Mouse (Mus musculus): ENCODE data around the gene Met. TPM values are rescaled to one million over a fixed set of nuclear protein-coding genes. Genes with fewer than 3 reads are reported as not detected.

Met gene
- polyA plus RNA-seq, 1 experiment from 2014 or later, result 5.4 TPM

DNA sequence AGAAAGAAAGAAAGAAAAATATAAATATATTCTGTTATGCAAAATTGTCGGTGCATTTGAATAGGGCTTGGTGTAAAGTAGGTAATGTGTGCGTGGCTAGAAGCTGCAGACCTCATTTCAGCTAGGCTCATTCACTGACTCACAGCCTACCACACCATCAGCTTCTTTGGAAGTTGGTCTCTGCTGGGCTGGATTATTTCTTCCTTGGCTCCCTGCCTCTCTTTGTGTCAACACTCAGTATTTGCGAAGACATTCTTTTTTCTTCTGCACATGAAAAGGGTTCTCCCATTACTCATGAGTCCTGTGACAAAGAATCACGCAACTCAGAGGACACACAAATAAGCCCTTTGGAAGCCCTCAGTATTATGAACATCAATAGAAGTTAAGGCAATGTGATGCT, 37.8 kb downstream of the Met start:
- DNase-seq (ENCODE audit: low spot score) (no peak), ATAC-seq (ENCODE audit: insufficient read depth, low FRiP score, low TSS enrichment) (no peak)
- 81% methylated on average over 4 of the region's 4 CpGs for WGBS
- H3K27ac ChIP-seq (ENCODE audit: low read depth, low read length), result no peak overlapping the region
- no peaks in the 10 kb centered on the region for H3K27me3 ChIP-seq (ENCODE audit: control insufficient read depth, insufficient read depth, low read length)
- H3K36me3 ChIP-seq (ENCODE audit: control insufficient read depth, insufficient read depth, low read length), result no peaks in the 10 kb centered on the region
- no peak overlapping the region for H3K4me2 ChIP-seq (ENCODE audit: low read depth)
- no peak overlapping the region for H3K4me3 ChIP-seq (ENCODE audit: low read depth, low read length)
- no peak overlapping the region for H3K9ac ChIP-seq (ENCODE audit: low read length)
- no peaks in the 10 kb centered on the region for H3K9me3 ChIP-seq (ENCODE audit: control insufficient read depth, low read length)
- peaks cover 3% of the 10 kb centered on the region; the same call in 1 of the 2 replicates for H3K4me1 ChIP-seq (ENCODE audit: control insufficient read depth, insufficient read depth, low read length)

- DNase-seq (ENCODE audit: low spot score), result no peak
- H3K4me3 ChIP-seq (ENCODE audit: low read depth, low read length), result no peak overlapping the region
- H3K36me3 ChIP-seq (ENCODE audit: control insufficient read depth, insufficient read depth, low read length), result no peaks in the 10 kb centered on the region
- H3K27me3 ChIP-seq (ENCODE audit: control insufficient read depth, insufficient read depth, low read length), result no peaks in the 10 kb centered on the region
- no peak overlapping the region for H3K27ac ChIP-seq (ENCODE audit: low read depth, low read length)
- ATAC-seq (ENCODE audit: insufficient read depth, low FRiP score, low TSS enrichment), result no peak
- H3K4me1 ChIP-seq (ENCODE audit: control insufficient read depth, insufficient read depth, low read length), result no peaks in the 10 kb centered on the region
- no peak overlapping the region for H3K9ac ChIP-seq (ENCODE audit: low read length)
- no peaks in the 10 kb centered on the region for H3K9me3 ChIP-seq (ENCODE audit: control insufficient read depth, low read length)
- H3K4me2 ChIP-seq (ENCODE audit: low read depth), result no peak overlapping the region
- 65% methylated on average over 1 of the region's 1 CpGs for WGBS
Observed at GRCm38 (mm10) chr6:17502311-17502710, 38.7 kb downstream of the Met start.

- ATAC-seq (ENCODE audit: insufficient read depth, low FRiP score, low TSS enrichment), result no peak
- DNase-seq (ENCODE audit: low spot score), result no peak
- WGBS, result 60% methylated on average over 3 of the region's 3 CpGs
- Histone ChIP-seq H3K4me2 (ENCODE audit: low read depth) (no peak overlapping the region), H3K36me3 (ENCODE audit: control insufficient read depth, insufficient read depth, low read length) (no peaks in the 10 kb centered on the region), H3K9ac (ENCODE audit: low read length) (no peak overlapping the region), H3K4me1 (ENCODE audit: control insufficient read depth, insufficient read depth, low read length) (no peaks in the 10 kb centered on the region), H3K27me3 (ENCODE audit: control insufficient read depth, insufficient read depth, low read length) (no peaks in the 10 kb centered on the region), H3K9me3 (ENCODE audit: control insufficient read depth, low read length) (no peaks in the 10 kb centered on the region), H3K27ac (ENCODE audit: low read depth, low read length) (no peak overlapping the region), H3K4me3 (ENCODE audit: low read depth, low read length) (no peak overlapping the region)
Observed at GRCm38 (mm10) chr6:17503724-17504123, 40.1 kb downstream of the Met start.

- no peak overlapping the region for H3K9ac ChIP-seq (ENCODE audit: low read length)
- no peaks in the 10 kb centered on the region for H3K27me3 ChIP-seq (ENCODE audit: control insufficient read depth, insufficient read depth, low read length)
- H3K4me3 ChIP-seq (ENCODE audit: low read depth, low read length), result no peak overlapping the region
- no peaks in the 10 kb centered on the region for H3K9me3 ChIP-seq (ENCODE audit: control insufficient read depth, low read length)
- H3K36me3 ChIP-seq (ENCODE audit: control insufficient read depth, insufficient read depth, low read length), result no peaks in the 10 kb centered on the region
- H3K4me1 ChIP-seq (ENCODE audit: control insufficient read depth, insufficient read depth, low read length), result no peaks in the 10 kb centered on the region
- no peak overlapping the region for H3K4me2 ChIP-seq (ENCODE audit: low read depth)
- DNase-seq (ENCODE audit: low spot score) (no peak), ATAC-seq (ENCODE audit: insufficient read depth, low FRiP score, low TSS enrichment) (no peak)
- H3K27ac ChIP-seq (ENCODE audit: low read depth, low read length), result no peak overlapping the region
- 71% methylated on average over 3 of the region's 3 CpGs for WGBS
Observed at GRCm38 (mm10) chr6:17505530-17505929, 41.9 kb downstream of the Met start.

DNA sequence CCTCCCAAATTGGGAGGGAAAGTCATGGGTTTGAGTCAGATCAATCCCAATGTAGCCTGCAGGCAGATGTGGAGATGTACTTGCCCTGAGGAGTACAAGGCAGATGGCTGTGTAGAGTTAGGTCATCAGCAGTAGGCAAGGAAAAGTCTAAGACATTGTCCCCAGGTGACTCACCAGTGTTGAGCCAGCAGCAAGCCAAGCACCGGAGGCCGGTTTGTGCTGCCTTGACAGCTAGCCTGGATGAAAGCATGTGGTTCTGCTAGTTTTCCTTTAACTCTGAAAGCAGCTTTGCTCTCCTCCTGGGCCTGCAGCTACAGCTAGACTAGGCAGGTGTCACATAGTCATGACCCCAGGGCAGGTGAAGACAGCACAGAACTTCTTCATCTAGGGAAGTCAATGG, 43.2 kb downstream of the Met start:
- DNase-seq (ENCODE audit: low spot score) (no peak), ATAC-seq (ENCODE audit: insufficient read depth, low FRiP score, low TSS enrichment) (no peak)
- Histone ChIP-seq H3K27ac (ENCODE audit: low read depth, low read length) (no peak overlapping the region), H3K4me3 (ENCODE audit: low read depth, low read length) (no peak overlapping the region), H3K9ac (ENCODE audit: low read length) (no peak overlapping the region), H3K36me3 (ENCODE audit: control insufficient read depth, insufficient read depth, low read length) (no peaks in the 10 kb centered on the region), H3K4me1 (ENCODE audit: control insufficient read depth, insufficient read depth, low read length) (no peaks in the 10 kb centered on the region), H3K4me2 (ENCODE audit: low read depth) (no peak overlapping the region), H3K27me3 (ENCODE audit: control insufficient read depth, insufficient read depth, low read length) (no peaks in the 10 kb centered on the region), H3K9me3 (ENCODE audit: control insufficient read depth, low read length) (no peaks in the 10 kb centered on the region)
- 95% methylated on average over 2 of the region's 2 CpGs for WGBS

DNA sequence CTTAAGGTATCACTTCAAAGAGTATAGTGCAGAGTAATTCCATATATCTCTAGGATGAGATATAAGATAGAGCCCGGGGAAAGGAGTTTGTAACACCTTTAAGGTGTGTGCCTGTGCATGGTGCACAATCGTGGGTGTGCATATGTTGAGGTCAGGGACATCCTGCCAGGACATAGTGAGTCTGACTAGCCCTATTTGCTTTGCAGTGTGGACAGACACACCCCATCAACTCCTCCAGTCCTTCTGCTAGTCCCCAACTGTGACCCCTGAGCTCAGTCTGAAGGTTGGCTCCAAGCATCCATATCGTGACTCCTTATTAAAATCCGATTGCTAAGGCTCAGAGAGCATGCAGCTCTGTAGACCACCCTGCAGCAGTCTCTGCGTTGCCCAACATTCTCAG, 44.6 kb downstream of the Met start:
- ATAC-seq (ENCODE audit: insufficient read depth, low FRiP score, low TSS enrichment), result no peak
- no peak overlapping the region for H3K4me2 ChIP-seq (ENCODE audit: low read depth)

GRCm38 (mm10) chr6:17508604-17509372, 45.2 kb downstream of the Met start:
- ATAC-seq (ENCODE audit: insufficient read depth, low FRiP score, low TSS enrichment) (no peak), DNase-seq (ENCODE audit: low spot score) (no peak)
- H3K4me3 ChIP-seq (ENCODE audit: low read depth, low read length), result no peak overlapping the region
- H3K4me1 ChIP-seq (ENCODE audit: control insufficient read depth, insufficient read depth, low read length), result no peaks in the 10 kb centered on the region
- no peak overlapping the region for H3K4me2 ChIP-seq (ENCODE audit: low read depth)
- H3K9ac ChIP-seq (ENCODE audit: low read length), result no peak overlapping the region
- H3K9me3 ChIP-seq (ENCODE audit: control insufficient read depth, low read length), result no peaks in the 10 kb centered on the region
- H3K36me3 ChIP-seq (ENCODE audit: control insufficient read depth, insufficient read depth, low read length), result no peaks in the 10 kb centered on the region
- 89% methylated on average over 9 of the region's 9 CpGs for WGBS
- no peak overlapping the region for H3K27ac ChIP-seq (ENCODE audit: low read depth, low read length)
- no peaks in the 10 kb centered on the region for H3K27me3 ChIP-seq (ENCODE audit: control insufficient read depth, insufficient read depth, low read length)

More for the DNA sequence above, 44.6 kb downstream of the Met start:
- H3K9ac ChIP-seq (ENCODE audit: low read length), result no peak overlapping the region
- no peaks in the 10 kb centered on the region for H3K9me3 ChIP-seq (ENCODE audit: control insufficient read depth, low read length)
- no peaks in the 10 kb centered on the region for H3K36me3 ChIP-seq (ENCODE audit: control insufficient read depth, insufficient read depth, low read length)
- no peaks in the 10 kb centered on the region for H3K4me1 ChIP-seq (ENCODE audit: control insufficient read depth, insufficient read depth, low read length)
- DNase-seq (ENCODE audit: low spot score), result no peak
- H3K27ac ChIP-seq (ENCODE audit: low read depth, low read length), result no peak overlapping the region
- no peak overlapping the region for H3K4me3 ChIP-seq (ENCODE audit: low read depth, low read length)
- H3K27me3 ChIP-seq (ENCODE audit: control insufficient read depth, insufficient read depth, low read length), result no peaks in the 10 kb centered on the region
- 90% methylated on average over 5 of the region's 5 CpGs for WGBS

GRCm38 (mm10) chr6:17513381-17513780, 49.8 kb downstream of the Met start:
- Histone ChIP-seq H3K36me3 (ENCODE audit: control insufficient read depth, insufficient read depth, low read length) (no peaks in the 10 kb centered on the region), H3K27me3 (ENCODE audit: control insufficient read depth, insufficient read depth, low read length) (no peaks in the 10 kb centered on the region), H3K4me1 (ENCODE audit: control insufficient read depth, insufficient read depth, low read length) (no peaks in the 10 kb centered on the region), H3K4me2 (ENCODE audit: low read depth) (no peak overlapping the region), H3K27ac (ENCODE audit: low read depth, low read length) (no peak overlapping the region), H3K9me3 (ENCODE audit: control insufficient read depth, low read length) (no peaks in the 10 kb centered on the region), H3K4me3 (ENCODE audit: low read depth, low read length) (no peak overlapping the region), H3K9ac (ENCODE audit: low read length) (no peak overlapping the region)
- 96% methylated on average over 15 of the region's 15 CpGs for WGBS
- ATAC-seq (ENCODE audit: insufficient read depth, low FRiP score, low TSS enrichment) (no peak), DNase-seq (ENCODE audit: low spot score) (no peak)

DNA sequence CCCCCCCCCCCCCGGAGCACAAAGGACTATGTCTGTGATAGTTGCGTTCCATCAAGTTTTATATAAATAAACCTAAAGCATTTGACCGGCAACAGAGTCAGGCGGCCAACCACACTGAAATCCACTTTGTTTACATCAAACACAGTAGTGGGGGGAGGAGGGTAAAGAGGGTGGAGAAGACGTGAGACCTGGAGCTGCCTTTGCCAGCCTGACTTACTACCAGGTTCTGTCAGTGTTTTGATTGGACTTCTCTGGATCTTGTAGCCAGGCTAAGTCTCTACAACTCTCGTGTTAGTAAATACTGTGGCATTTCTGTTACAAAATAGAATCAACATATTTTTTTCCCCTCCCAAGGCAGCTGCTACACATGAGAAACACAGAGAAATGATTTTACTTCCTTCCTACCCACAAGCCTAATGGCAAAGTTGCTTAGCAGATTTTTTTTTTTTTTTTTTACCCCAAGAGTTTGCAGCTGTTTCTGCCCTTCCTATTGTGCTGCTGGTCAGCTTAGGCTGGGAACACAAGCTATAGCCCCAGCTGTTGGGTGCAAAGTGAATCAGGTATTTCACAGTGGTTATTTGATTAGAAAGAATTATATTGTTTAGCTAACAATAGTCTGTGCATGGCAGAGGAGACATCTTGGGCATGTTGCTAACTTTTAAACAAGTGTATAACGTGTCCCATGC, 52.3 kb downstream of the Met start:
- no peaks in the 10 kb centered on the region for H3K9me3 ChIP-seq (ENCODE audit: control insufficient read depth, low read length)
- H3K36me3 ChIP-seq (ENCODE audit: control insufficient read depth, insufficient read depth, low read length), result no peaks in the 10 kb centered on the region
- H3K27ac ChIP-seq (ENCODE audit: low read depth, low read length), result no peak overlapping the region
- no peaks in the 10 kb centered on the region for H3K4me1 ChIP-seq (ENCODE audit: control insufficient read depth, insufficient read depth, low read length)
- 46% methylated on average over 7 of the region's 7 CpGs for WGBS
- no peak for ATAC-seq (ENCODE audit: insufficient read depth, low FRiP score, low TSS enrichment)
- no peak overlapping the region for H3K4me3 ChIP-seq (ENCODE audit: low read depth, low read length)
- DNase-seq (ENCODE audit: low spot score), result no peak
- no peak overlapping the region for H3K4me2 ChIP-seq (ENCODE audit: low read depth)
- no peak overlapping the region for H3K9ac ChIP-seq (ENCODE audit: low read length)
- H3K27me3 ChIP-seq (ENCODE audit: control insufficient read depth, insufficient read depth, low read length), result no peaks in the 10 kb centered on the region
